Mouse (Mus musculus): ENCODE measurements around the gene Gsk3b.

GRCm38 (mm10) chr16:38250467-38250866 lies 161.7 kb downstream of the Gsk3b start:
- TF ChIP-seq CTCF (IDR thresholded peaks at IDR 0.05; ENCODE audit: low read depth) (no peak), EP300 (IDR thresholded peaks at IDR 0.05; ENCODE audit: low read depth) (no peak)

Data from liver, embryonic 14.5 days (tissue).